Mouse (Mus musculus): Measurements from ENCODE around the gene Nlrp1a.

The Nlrp1a gene

DNA sequence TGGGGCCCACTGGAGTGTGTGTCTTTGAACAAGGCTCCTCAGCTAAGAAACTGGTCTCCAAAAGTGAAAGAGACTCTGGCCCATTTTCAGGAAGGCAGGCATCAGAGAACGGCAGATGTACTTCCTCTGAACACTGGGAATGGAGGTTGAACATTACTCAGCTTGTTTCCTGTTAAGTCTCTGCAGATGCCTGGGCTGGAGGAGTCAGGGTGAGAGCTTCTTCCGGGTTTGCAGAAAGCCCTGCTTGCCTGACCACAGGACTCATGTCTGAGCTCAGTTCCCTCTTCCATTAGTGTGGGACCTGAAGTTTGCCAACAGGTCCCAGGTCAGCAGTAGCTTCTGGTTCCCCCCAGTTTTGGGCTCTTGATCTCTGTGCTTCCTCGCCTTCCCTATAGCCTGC lies at the start of gene Nlrp1a:
TSS of gene Nlrp1a (minus strand) at position 44 of the 400 bp plus-strand sequence.
- no peak for DNase-seq (ENCODE audit: low spot score)

GRCm38 (mm10) chr11:71169633-71170032 lies 25.1 kb upstream of the Nlrp1a start:
- DNase-seq (ENCODE audit: low spot score) = no peak

DNA sequence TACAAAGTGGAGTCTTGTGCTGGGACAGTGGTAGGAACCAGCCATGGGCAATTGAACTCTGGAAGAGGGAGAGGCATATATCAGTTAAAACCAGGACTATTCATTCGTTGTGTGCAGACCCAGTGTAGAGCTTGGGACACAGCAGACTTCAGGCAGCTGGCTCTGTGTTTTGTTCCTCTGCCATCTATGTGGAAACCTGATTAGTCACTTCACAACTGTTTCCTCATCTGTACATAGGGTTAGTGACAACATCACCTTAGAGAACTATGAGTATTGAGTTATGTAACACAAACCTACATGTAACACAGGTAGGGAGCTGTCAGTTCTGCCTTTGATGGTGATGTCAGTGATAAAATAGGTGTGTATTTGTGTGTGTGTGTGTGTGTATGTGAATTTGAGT lies 19.6 kb upstream of the Nlrp1a start:
- DNase-seq (ENCODE audit: low spot score) = no peak

- no peak for DNase-seq (ENCODE audit: low spot score)
These were observed 15.1 kb upstream of the Nlrp1a start for GRCm38 (mm10) chr11:71159439-71160136.

DNA sequence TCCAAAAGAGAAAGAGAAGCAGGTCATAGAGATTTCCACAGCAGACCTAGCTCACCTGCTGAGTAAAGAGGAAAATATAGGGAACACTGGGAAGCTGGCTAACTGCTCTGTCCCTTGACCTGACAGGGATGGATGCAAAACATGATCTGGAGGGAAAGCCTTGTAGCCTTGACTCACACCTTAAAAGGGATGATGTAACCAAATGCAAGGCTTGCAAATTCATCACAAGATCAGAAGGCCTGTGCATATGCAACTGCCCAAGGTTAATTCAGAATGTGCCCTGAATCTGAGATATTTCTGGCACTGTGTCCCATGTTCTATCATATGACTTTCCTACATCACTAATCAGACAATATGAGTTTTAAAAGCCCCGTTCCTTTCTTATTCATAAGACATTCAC lies 10.8 kb upstream of the Nlrp1a start:
- no peak for DNase-seq (ENCODE audit: low spot score)

GRCm38 (mm10) chr11:71142031-71142430 lies 2.5 kb downstream of the Nlrp1a start:
- no peak for DNase-seq (ENCODE audit: low spot score)

DNA sequence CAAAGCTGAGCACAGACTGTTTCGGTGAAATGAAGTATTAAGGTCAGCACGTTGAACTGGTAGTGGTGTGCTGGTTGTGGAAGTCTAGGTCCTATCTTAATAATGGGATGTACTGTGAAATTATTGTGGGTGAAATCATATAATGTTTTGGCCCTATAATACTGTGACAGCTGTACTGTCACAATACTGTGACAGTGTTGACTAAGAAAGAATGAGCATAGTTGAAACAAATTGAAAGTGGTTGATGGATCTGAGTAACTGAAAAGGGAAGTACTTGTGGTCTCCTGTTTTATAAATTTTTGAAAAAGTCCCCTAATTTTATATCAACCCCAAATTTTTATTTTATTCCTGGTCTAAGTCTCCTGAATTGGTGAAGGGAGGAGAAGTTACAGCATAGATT lies 37.4 kb downstream of the Nlrp1a start:
- DNase-seq (ENCODE audit: low spot score) = no peak

DNA sequence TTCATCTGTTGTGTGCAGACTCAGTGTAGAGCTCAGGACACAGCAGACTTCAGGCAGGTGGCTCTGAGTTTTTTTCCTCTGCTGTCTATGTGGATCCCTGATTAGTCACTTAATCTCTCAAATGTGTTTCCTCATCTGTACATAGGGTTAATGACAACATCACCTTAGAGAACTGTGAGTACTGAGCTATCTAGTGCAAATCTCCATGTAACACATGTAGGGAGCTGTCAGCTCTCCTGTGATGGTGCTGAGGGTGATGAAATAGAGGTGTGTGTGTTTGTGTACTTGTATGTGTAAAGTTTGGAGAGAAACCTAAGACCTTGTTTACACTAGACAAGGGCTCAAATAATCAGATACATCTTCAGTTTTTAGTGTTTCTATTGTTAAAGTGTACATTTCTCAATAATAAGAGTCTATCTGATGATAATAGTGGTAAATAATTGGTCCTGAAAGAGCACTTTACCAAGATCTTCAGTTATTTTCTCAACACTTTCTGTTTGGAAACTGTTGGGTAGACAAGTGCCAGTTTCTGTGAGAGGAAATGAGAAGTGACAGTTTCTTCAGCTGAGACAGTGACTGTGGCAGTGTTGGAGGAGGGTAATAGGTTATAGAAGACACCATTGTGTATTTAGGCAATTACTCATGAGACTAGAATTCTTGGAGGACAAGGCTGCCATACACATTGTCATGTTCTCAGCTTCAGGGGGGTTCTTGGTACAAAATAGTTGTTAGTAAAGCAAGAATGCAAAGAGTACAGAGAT lies 38.1 kb downstream of the Nlrp1a start:
- DNase-seq (ENCODE audit: low spot score) = no peak

DNA sequence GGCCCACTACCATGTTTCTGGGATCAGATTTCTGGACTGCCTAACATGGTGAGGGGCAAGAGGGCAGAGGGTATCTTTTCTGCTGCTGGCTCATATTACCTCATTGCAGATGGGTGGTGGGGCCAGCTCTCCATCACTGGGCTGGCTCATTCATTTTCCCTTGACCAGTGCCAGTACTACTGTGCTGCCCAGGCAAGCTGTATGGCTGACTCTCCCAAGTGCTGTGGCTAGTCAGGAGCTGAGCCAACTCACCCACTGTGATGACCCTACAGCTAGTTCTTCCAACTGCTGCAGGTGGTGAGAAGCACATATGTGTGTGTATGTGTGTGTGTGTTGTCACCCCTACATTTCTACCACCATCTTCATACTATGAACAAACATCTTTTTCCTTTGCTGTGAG lies 40.6 kb downstream of the Nlrp1a start:
- no peak for DNase-seq (ENCODE audit: low spot score)

DNA sequence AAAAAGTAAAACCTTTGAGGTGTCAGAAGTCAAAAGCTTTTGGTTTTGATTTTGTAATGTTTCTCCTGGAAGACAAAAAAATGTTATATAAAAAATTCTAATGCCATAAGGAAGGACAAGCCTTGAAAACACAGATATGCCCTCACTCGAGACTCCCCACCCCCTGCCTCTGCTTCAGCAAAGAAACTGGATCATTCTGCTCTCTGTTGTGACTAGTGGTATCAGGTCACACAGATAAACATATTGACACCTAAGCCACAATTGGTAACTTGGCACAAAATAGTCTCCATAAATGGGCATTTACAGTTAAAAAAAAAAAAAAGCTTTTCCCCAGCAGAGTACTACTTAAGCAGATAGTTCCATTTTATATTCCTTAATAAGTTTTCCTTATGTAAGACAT lies 68.2 kb downstream of the Nlrp1a start:
- DNase-seq (ENCODE audit: low spot score) = no peak

- peak; percentile 67 for DNase-seq (ENCODE audit: low spot score)
These were observed 92.0 kb downstream of the Nlrp1a start for GRCm38 (mm10) chr11:71052554-71052953.
